Mouse (Mus musculus): Measurements from ENCODE around the gene Hspg2.

GRCm38 (mm10) chr4:137473701-137474388 lies 5.3 kb downstream of the Hspg2 start:
- TF ChIP-seq POLR2A (IDR thresholded peaks at IDR 0.05; ENCODE audit: extremely low read depth, insufficient read depth, low read length) (no peak), CTCF (IDR thresholded peaks at IDR 0.05; ENCODE audit: low read depth, low read length) (no peak)

All from liver, adult 2 months (tissue).